Mouse (Mus musculus): ENCODE data around the gene Prr5l.

Prr5l gene

GRCm38 (mm10) chr2:101882998-101883397, at the start of gene Prr5l:
Prr5l (minus strand) TSS chr2:101883027.
- in situ Hi-C loops (cut with MboI; ENCODE audit: low sequenced_read_pairs) = no loop called here

- in situ Hi-C loops (cut with MboI; ENCODE audit: low sequenced_read_pairs) = no loop called here
Measured at GRCm38 (mm10) chr2:101932169-101932936, 49.5 kb upstream of the Prr5l start.

DNA sequence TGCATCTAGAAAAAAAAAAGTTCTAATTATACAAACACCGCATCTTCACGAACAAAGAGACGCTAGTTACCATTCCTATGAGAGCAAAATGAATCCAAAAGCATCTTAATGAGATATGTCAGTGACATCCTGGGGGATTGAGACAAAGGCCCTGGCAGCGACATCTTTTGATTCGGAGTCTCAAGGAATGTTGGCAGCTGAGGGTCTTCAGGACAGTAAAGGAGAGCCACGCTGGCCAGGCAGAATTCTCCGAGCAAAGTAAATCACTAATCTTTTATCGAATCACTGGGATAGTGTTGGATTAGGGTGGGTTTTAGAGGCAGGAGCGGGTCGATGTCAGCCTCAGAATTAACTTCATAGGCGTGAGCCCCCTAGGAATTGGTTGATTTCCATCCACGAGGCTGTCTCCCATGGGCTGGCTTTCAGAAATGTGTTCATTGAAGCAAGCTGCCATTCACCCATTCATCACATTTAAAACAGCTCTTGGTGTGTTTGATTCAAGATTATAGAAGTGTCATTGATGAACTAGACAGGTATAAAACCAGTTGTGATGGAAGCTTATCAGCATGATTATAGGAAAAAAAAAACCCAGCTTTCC, 42.9 kb upstream of the Prr5l start:
- in situ Hi-C loops (cut with MboI; ENCODE audit: low sequenced_read_pairs) = no loop called here

DNA sequence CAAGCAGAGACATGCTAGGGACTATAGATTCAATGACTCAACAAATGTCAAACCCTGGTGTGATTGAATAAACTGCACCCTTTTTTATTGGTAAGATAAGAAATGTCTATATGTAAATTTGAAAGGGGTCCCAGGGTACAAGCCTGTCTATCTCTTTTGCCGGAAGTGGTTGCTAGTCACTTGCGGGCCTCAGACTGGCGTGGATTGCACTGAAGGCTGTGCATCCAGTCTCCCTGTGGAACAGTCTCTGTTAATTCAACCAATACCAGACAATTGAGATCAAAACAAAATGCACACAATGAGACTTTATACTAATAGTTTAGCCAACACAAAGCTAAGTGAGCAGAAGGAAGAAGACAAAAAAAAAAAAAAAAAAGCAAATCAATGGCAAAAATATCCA, 42.4 kb upstream of the Prr5l start:
- in situ Hi-C loops (cut with MboI; ENCODE audit: low sequenced_read_pairs) = no loop called here

GRCm38 (mm10) chr2:101923181-101923580, 40.4 kb upstream of the Prr5l start:
- in situ Hi-C loops (cut with MboI; ENCODE audit: low sequenced_read_pairs) = no loop called here

DNA sequence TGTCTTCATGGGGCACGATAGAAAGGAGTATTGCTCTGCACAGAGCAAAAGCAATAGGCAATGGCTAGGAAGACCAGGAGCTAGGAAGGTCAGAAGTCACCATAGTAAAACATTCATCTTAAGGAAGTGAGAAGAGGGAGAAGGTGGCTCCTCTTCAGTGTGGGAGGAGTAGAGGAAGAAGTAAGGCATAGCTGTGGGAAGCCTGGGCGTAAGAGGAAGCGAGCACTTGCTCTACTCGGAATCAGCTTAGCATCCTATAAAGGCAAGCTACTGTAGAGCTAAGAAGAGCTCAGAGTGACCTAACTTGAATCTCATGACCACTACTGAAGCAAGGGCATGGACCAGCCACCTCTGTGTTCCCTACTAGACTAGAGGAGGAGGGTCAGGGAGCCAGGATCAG, 39.5 kb upstream of the Prr5l start:
- in situ Hi-C loops (cut with MboI; ENCODE audit: low sequenced_read_pairs) = no loop called here

DNA sequence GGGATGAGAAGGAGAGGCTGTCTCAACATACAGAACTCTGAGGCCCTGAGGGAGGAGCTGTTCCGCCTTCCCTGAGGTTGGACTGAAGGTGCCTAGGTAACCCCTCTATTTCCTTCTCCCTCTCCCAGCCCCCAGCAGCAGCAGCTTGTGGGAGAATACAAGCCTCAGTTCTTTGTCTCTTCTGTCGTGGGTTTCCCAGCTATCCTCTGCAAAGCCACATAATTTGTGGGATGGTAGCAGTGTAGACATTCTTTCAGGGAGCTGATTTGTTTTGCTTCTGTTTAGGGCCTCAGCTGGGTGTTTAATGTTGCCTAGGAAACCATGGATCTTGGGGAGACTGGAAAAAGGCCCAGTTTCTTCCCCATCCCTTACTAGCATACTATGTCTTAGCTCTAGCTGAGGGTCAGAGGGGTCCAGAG, 37.3 kb upstream of the Prr5l start:
- in situ Hi-C loops (cut with MboI; ENCODE audit: low sequenced_read_pairs) = no loop called here

- in situ Hi-C loops (cut with MboI; ENCODE audit: low sequenced_read_pairs) = no loop called here
Measured at GRCm38 (mm10) chr2:101918518-101918917, 35.7 kb upstream of the Prr5l start.

GRCm38 (mm10) chr2:101909326-101910080, 26.7 kb upstream of the Prr5l start:
- in situ Hi-C loops (cut with MboI; ENCODE audit: low sequenced_read_pairs) = no loop called here

GRCm38 (mm10) chr2:101908773-101909172, 25.9 kb upstream of the Prr5l start:
- in situ Hi-C loops (cut with MboI; ENCODE audit: low sequenced_read_pairs) = no loop called here

- in situ Hi-C loops (cut with MboI; ENCODE audit: low sequenced_read_pairs) = no loop called here
Measured at GRCm38 (mm10) chr2:101907386-101908022, 24.7 kb upstream of the Prr5l start.

GRCm38 (mm10) chr2:101906379-101906690, 23.5 kb upstream of the Prr5l start:
- in situ Hi-C loops (cut with MboI; ENCODE audit: low sequenced_read_pairs) = no loop called here

GRCm38 (mm10) chr2:101905534-101906378, 22.9 kb upstream of the Prr5l start:
- in situ Hi-C loops (cut with MboI; ENCODE audit: low sequenced_read_pairs) = no loop called here

GRCm38 (mm10) chr2:101902196-101902595, 19.4 kb upstream of the Prr5l start:
- in situ Hi-C loops (cut with MboI; ENCODE audit: low sequenced_read_pairs) = no loop called here

DNA sequence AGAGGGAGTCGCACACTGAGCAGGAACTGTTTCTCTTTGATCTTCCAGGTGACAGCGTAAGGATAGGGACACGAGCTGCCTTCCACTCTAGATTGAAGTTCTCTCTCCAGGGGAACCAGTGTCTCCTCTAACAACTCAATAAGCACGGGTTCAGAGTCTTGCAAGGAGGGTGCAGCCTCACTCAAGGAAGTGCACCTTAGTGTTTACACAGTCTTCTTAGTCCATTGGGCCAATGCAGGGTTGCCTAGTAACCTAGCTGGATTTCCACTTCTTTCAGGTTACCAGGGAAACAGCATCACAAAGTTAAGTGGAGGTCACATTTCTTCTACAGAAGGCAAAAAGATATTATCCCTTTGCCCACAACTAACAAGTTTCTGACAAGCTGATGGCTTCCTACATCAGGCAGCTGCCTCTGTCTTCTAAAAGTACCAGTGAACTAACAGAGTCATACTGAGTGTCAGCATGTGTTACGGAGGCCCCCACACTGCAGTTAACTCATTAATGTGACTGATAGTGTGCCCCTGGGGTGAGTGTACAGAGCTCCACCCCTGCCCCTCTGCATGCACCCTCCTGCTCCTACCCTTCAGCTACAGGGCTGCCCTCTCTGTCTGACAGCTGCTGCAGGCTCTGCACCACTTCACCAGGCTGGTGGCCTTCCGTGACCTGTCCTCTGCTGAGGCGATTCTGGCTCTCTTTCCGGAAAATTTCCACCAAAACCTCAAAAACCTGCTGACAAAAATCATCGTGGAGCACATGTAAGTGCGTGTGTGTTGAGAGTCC, 13.8 kb upstream of the Prr5l start:
- in situ Hi-C loops (cut with MboI; ENCODE audit: low sequenced_read_pairs) = no loop called here

DNA sequence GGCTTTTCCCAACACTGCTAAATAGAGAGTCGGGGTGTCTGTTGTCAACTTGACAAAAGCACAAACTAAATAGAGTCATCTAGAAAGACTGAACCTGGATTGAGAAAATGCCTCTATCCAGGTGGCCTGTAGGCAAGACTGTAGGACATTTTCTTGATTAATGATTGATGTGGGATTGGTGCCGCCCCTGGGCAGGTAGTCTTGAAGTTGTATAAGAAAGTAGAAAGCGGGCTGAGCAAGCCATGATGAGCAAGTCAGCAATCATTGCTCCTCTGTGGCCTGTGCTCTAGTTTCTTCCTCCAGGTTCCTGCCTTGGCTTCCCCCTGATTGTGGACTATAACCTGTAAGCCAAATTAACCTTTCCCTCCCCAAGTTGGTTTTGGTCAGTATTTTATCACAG, 11.3 kb upstream of the Prr5l start:
- in situ Hi-C loops (cut with MboI; ENCODE audit: low sequenced_read_pairs) = no loop called here

- in situ Hi-C loops (cut with MboI; ENCODE audit: low sequenced_read_pairs) = no loop called here
Measured at GRCm38 (mm10) chr2:101891143-101891542, 8.3 kb upstream of the Prr5l start.

GRCm38 (mm10) chr2:101888886-101889285, 6.1 kb upstream of the Prr5l start:
- in situ Hi-C loops (cut with MboI; ENCODE audit: low sequenced_read_pairs) = no loop called here

GRCm38 (mm10) chr2:101885768-101886438, 3.1 kb upstream of the Prr5l start, which contains the start of gene Commd9:
Commd9 (plus strand) TSS chr2:101886247.
- in situ Hi-C loops (cut with MboI; ENCODE audit: low sequenced_read_pairs) = no loop called here

All from CH12F3 (cell line).